Mouse (Mus musculus) kidney, postnatal 14 days (tissue): ENCODE results near the gene Sh3d19.
"Not testable (repeated sequence)": the region's sequence is repeated elsewhere in the genome, so short reads cannot be mapped to it uniquely, and the experiment has no call there.

Source experiments
- DNase-seq: peaks from one replicate; pipeline ENCODE4 v3.0.0; 2022; ENCODE audit warnings: mixed read lengths

Sh3d19 gene

DNA sequence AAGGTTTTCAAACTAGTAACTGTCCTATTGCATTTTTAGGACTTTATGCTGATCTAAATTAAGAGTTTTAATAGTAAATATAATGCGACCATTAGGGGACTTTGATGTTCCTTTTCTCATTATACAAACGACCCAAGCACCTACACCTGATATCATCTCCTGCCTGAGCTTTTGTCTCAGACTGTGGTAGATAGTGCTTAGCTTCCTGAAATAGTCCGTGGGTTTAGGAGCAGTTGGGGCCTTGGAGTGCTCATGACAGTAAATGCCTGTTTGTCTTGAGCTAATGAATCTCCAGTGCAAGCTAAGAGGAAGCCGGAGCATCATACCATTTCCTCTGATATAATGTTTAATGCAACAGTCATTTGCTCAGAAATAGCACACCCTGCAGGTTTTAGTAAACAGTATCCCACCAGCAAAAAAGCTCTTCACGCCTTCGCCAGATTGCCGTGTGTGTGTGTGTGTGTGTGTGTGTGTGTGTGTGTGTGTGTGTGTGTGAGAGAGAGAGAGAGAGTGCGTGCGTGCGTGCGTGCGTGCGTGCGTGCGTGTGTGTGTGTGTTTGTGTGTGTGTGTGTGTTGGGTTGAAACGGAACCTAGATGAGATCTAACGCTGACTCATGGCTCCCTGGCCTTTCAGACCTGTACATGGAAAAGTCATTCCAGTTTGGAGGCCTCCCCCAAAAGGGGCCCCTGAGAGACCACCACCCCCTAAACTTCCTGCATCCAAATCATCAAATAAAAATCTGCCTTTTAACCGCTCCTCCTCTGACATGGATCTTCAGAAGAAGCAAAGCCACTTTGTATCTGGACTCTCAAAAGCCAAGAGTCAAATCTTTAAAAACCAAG, 132.8 kb downstream of the Sh3d19 start:
- DNase-seq, result no peak

DNA sequence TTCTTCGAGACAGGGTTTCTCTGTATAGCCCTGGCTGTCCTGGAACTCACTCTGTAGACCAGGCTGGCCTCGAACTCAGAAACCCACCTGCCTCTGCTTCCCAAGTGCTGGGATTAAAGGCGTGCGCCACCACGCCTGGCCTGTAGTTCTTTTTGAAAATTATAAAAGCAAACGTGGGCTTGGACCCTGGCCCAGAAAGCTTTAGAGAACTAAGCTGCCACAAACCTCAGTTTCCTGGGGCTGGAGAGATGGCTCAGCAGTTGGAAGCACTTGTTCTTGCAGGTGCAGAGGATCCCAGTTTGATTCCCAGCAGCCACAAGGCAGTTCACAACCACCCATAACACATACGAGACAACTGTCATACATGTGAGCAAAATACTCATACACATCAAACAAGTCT, 133.5 kb downstream of the Sh3d19 start:
- DNase-seq, result not testable (repeated sequence)

- no peak for DNase-seq
These were observed 134.0 kb downstream of the Sh3d19 start for GRCm38 (mm10) chr3:86104909-86105308.

GRCm38 (mm10) chr3:86106086-86106632, 135.2 kb downstream of the Sh3d19 start:
- no peak for DNase-seq

DNA sequence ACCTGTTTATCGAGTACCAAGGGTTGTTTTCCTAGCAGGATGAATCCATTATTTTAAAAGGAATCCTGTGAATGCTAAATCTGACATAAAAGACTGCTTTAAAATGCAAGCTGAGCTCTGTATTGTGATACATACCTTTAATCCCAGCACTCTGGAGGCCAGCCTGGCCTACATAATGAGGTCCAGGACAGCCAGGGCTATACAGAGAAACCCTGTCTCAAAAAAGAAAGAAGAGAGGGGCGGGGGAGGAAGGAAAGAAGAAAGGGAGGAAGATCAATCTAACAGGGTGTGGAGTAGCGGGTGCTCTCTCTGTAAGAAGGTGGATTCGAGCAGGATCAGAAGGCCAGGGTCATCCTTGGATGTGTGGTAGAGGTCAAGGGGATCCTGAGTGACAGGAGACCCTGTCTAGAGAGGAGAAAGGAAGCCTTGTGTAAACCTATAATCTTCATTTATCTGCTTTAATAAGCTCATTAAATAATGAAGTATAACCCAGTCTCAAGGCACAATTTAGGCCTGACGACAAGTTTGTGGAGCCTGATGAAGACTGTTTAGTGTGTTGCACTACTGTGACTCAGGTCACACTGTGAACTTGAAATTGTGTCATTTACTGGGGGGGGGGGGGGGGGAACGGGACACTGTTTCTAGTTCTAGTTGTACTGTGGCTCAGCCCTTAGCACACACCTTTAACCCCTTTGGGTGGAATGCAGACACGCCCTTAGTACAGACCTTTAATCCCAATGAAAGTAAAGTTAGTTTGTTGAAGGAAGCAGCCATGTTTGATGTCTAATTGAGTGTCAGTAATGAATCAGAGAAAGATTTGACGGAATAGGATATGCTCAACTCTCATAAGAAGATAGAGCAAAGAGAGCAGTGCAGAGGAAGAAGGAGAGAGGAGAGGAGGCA, 137.0 kb downstream of the Sh3d19 start:
- no peak for DNase-seq

- DNase-seq, result no peak
These were observed 137.7 kb downstream of the Sh3d19 start for GRCm38 (mm10) chr3:86108576-86108975.

DNA sequence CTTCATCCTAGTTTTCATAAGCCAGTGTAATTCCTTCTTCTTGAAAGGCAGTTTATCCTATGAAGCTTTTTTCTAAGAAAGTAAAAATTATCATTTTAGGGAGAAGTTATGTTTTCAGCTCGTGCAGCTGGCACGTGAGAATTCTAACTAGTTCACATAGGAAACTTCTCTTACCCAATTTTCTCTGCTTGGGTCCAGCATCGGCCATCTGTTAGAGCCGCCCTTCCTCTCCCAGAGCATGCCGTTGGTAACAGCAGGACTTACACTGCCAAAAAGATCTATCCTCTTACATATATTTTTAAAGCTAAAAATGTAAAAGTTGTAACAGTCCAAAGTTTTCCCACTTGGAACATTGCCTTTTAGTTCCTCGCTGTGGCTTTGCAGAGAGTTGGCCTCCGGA, 138.2 kb downstream of the Sh3d19 start:
- DNase-seq, result no peak

DNA sequence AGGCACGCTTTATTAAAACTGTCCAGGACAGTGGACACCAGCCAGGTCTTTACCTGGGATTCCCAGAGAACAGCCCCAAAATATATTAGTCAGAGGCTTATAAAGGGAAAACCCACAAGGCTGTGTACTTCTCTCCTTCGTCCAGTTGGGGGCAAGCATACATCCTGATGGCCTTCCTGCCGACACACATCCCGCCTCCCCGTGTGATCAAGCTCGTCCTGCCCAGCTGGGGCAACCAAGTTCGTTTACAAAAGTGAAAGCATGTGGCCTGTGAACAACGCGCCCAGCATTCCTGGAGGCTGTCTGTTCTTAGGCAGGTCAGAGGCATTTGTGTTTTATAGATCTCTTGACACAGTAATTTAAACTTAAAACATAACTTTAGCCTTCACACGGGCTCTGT, 139.2 kb downstream of the Sh3d19 start:
- DNase-seq, result peak; percentile 53

DNA sequence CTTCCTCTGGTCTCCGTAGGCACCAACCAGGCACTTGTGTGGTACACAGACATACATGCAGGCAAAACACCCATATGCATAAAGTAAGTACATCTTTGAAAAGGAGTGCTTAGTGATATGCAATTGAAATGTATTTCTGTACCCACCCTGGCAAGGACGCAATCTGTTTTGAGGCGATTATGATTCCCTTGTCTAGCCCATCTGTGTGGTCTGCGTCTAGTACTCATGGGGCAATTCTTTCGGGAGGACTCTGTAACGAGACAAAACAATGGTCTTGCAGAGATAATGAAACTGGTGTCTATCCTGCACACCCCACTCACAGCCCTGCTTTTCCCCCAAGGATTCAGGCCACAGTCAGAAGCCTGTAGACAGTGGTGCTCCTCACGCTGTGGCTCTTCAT, 141.9 kb downstream of the Sh3d19 start:
- no peak for DNase-seq

GRCm38 (mm10) chr3:86114659-86115338, 143.9 kb downstream of the Sh3d19 start:
- peak; percentile 40 for DNase-seq

- no peak for DNase-seq
These were observed 146.0 kb downstream of the Sh3d19 start for GRCm38 (mm10) chr3:86116951-86117350.

DNA sequence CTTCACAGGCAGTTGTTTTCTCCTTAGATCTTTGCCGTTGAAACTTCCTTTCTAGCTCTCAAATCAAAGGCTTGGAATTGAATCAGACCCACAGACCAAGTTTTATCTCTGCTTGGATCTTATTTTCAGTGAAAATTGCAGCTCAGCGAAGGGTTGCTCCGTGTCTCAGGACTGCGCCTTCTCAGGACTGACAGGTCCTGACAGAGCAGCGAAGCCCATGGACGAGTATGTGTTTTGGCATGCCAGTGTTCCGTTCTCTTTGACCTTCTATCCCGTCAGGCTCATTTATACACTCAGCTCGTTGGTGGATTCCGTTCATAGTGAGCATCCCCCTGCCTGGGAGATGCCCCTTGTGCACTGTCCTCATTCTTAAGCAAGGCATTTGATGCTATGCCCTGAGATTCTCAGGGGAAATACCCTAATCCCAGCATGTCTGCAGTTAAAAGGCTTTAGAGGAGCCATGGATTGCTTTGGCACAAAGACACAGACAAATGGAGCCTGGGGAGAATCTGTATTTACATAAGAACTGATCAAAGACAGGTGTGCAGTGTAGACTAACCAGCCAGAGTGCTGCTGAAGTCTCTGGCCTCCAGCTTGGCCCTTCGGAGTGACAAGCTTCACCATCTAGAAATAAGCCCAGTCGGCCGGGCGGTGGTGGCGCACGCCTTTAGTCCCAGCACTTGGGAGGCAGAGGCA, 148.5 kb downstream of the Sh3d19 start:
- no peak for DNase-seq

- no peak for DNase-seq
These were observed 151.2 kb downstream of the Sh3d19 start for GRCm38 (mm10) chr3:86122156-86122555.

- DNase-seq, result no peak
These were observed 152.4 kb downstream of the Sh3d19 start for GRCm38 (mm10) chr3:86123251-86123746.

- peak; percentile 75 for DNase-seq
These were observed 158.8 kb downstream of the Sh3d19 start for GRCm38 (mm10) chr3:86129757-86130156.

GRCm38 (mm10) chr3:86134939-86135638, 164.2 kb downstream of the Sh3d19 start:
- DNase-seq, result no peak

- no peak for DNase-seq
These were observed 165.1 kb downstream of the Sh3d19 start for GRCm38 (mm10) chr3:86135886-86136563.

DNA sequence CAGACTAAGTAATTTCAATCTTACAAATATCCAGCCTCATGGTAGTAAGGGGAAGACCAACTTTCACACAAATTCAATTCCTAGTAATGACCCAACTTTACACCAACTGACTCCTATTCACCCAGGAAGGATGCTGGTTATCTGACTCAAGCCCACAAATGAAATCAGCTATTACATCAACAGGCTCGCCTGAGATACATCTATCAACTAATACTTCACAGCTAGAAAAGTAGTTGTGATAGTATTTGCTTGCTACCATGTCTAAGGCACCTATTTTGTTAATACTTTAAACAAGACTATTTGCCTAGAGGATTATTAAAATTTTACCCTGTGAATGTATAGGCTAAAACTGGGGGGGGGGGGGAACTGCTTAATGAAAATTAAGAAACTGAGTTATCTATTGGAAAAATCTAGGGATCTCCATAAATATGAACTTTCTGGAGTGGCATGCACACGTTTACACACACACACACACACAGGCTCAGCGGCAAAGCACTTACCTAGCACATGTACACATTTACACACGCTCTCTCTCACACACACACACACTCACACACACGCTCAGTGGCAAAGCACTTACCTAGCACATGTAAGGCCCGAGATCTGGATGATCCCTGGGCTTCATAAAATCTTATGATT, 166.1 kb downstream of the Sh3d19 start:
- DNase-seq, result no peak

- no peak for DNase-seq
These were observed 168.8 kb downstream of the Sh3d19 start for GRCm38 (mm10) chr3:86139660-86140059.

DNA sequence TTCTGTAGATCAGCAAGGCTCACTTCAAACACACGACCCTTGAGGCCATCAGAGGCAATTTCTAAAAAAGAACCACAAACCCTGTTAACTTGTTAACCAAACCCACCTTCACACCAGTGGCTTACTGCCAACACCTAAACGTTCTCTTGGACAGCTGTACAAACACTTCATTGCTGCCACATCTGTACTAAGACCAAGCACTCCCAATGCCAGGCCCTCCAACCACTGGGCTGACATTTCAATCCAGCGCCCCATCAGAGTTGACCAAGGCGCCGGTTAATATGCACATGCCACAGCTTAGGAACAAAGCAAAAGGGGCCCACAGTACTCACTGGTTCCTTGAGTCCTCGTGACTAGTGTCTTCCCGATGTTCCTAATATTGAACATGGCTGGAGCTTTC, 170.5 kb downstream of the Sh3d19 start:
- DNase-seq, result peak; percentile 16
